Mouse (Mus musculus): ENCODE measurements around the gene Rusc2. TPM values are rescaled to one million over a fixed set of nuclear protein-coding genes. Genes with fewer than 3 reads are reported as not detected.

The Rusc2 gene
- polyA plus RNA-seq, 1 experiment: 50.6 TPM

GRCm38 (mm10) chr4:43395836-43396235, 14.1 kb downstream of the Rusc2 start:
- H3K27ac ChIP-seq (ENCODE audit: insufficient read depth, low read length): no peak overlapping the region
- no peak overlapping the region for H3K4me3 ChIP-seq (ENCODE audit: insufficient read depth, low read length)
- H3K4me1 ChIP-seq (ENCODE audit: control insufficient read depth, insufficient read depth, low read length): peaks cover 26% of the 10 kb centered on the region
- TF ChIP-seq CTCF (IDR thresholded peaks at IDR 0.05; ENCODE audit: extremely low read depth, insufficient read depth, low read length) (no peak), POLR2A (IDR thresholded peaks at IDR 0.05; ENCODE audit: extremely low read depth, insufficient read depth, low read length) (no peak)

DNA sequence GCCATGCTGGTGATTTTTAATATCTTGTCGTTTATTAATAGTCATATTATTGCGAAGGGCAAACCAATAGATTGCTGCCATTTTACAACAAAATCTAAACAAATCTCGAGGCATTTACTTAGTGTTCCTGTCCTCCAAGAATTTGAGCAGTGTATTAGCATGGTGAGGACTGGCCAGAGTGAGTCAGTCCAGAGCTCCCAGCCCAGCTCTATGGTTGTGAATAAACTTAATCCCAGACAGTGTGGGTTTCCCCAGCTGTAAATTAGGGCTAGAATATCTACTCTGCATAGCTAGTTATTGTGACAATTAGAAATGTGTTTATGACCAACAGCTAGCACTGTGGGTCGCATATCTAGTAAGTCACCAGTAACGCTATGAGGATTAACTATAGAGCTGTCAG, 14.6 kb downstream of the Rusc2 start:
- H3K4me3 ChIP-seq (ENCODE audit: insufficient read depth, low read length): no peak overlapping the region
- H3K4me1 ChIP-seq (ENCODE audit: control insufficient read depth, insufficient read depth, low read length): peaks cover 27% of the 10 kb centered on the region
- no peak overlapping the region for H3K27ac ChIP-seq (ENCODE audit: insufficient read depth, low read length)
- TF ChIP-seq POLR2A (IDR thresholded peaks at IDR 0.05; ENCODE audit: extremely low read depth, insufficient read depth, low read length): no peak

- no peak for TF ChIP-seq POLR2A (IDR thresholded peaks at IDR 0.05; ENCODE audit: extremely low read depth, insufficient read depth, low read length)
- no peak for TF ChIP-seq CTCF (IDR thresholded peaks at IDR 0.05; ENCODE audit: extremely low read depth, insufficient read depth, low read length)
- H3K4me1 ChIP-seq (ENCODE audit: control insufficient read depth, insufficient read depth, low read length): peaks cover 29% of the 10 kb centered on the region
- H3K4me3 ChIP-seq (ENCODE audit: insufficient read depth, low read length): no peak overlapping the region
- H3K27ac ChIP-seq (ENCODE audit: insufficient read depth, low read length): peak overlapping the region; percentile 62
Observed at GRCm38 (mm10) chr4:43398014-43398413, 16.2 kb downstream of the Rusc2 start.

DNA sequence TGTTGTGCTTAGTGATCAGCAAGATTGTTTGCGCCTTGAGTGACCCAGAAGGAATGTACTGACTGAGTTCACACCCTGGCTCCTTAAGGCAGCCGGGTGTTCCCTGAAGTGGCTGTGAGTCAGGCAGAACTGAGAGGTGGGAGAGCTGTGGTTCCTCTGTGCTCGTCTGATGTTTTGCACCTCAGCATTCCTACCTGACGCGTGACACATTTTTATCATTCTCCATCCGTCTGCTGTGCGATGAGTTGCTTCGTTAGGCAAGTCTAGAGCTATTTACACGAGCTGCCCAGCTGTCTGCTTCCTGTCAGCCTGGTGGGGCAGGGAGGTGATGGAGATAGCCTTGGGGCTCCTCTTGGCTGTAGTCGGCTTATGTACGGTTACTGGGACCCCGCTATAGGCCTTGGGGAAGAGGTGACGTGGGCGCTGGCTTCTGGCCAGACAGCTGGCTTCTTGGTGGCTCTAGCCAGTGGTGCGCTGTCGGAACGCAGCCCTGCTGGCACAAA, 17.1 kb downstream of the Rusc2 start:
- peak overlapping the region; percentile 62 for H3K27ac ChIP-seq (ENCODE audit: insufficient read depth, low read length)
- peaks cover 26% of the 10 kb centered on the region for H3K4me1 ChIP-seq (ENCODE audit: control insufficient read depth, insufficient read depth, low read length)
- TF ChIP-seq CTCF (IDR thresholded peaks at IDR 0.05; ENCODE audit: extremely low read depth, insufficient read depth, low read length) (no peak), POLR2A (IDR thresholded peaks at IDR 0.05; ENCODE audit: extremely low read depth, insufficient read depth, low read length) (no peak)
- no peak overlapping the region for H3K4me3 ChIP-seq (ENCODE audit: insufficient read depth, low read length)

DNA sequence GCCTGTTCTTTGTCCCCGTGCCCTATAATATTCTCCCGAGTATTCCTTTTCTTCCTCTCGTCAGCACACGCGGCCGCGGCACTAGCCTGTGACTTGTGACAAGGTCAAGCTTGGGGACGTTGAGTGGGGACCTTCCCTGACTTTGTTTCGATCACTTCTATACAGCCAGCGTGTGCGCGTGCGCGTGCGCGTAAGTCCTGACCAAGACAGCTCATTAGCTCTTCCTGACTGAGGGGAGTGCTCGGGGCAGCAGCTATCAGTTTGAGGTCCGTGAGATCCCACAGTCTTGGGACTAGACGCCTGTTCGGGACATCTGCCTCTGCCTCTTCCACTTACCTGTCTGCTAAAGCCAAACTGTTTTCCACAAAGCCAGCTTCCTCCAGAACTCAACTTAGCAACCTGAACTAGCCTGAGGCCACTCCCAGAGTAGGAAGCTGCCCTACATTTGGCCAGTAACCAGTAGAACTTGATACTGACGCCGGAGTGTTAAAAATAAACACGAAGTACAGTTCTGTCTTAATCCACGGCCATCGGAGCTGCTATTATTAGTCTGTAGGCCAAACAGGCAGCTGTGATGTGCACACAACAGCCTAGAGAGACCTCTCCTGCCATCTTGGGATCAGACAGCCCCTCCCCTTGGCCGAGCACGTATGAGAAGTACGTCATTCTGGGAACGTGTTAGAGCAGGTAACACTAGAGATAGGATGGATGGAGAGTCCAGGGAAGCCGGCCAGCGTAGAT, 17.8 kb downstream of the Rusc2 start:
- Histone ChIP-seq H3K4me1 (ENCODE audit: control insufficient read depth, insufficient read depth, low read length) (peaks cover 24% of the 10 kb centered on the region), H3K27ac (ENCODE audit: insufficient read depth, low read length) (peak overlapping the region; percentile 62), H3K4me3 (ENCODE audit: insufficient read depth, low read length) (no peak overlapping the region)
- TF ChIP-seq POLR2A (IDR thresholded peaks at IDR 0.05; ENCODE audit: extremely low read depth, insufficient read depth, low read length) (no peak), CTCF (IDR thresholded peaks at IDR 0.05; ENCODE audit: extremely low read depth, insufficient read depth, low read length) (no peak)

GRCm38 (mm10) chr4:43400976-43401375, 19.2 kb downstream of the Rusc2 start:
- TF ChIP-seq CTCF (IDR thresholded peaks at IDR 0.05; ENCODE audit: extremely low read depth, insufficient read depth, low read length) (no peak), POLR2A (IDR thresholded peaks at IDR 0.05; ENCODE audit: extremely low read depth, insufficient read depth, low read length) (no peak)
- Histone ChIP-seq H3K4me3 (ENCODE audit: insufficient read depth, low read length) (no peak overlapping the region), H3K4me1 (ENCODE audit: control insufficient read depth, insufficient read depth, low read length) (peaks cover 25% of the 10 kb centered on the region), H3K27ac (ENCODE audit: insufficient read depth, low read length) (no peak overlapping the region)

GRCm38 (mm10) chr4:43401486-43401885, 19.7 kb downstream of the Rusc2 start:
- Histone ChIP-seq H3K27ac (ENCODE audit: insufficient read depth, low read length) (no peak overlapping the region), H3K4me1 (ENCODE audit: control insufficient read depth, insufficient read depth, low read length) (peaks cover 25% of the 10 kb centered on the region), H3K4me3 (ENCODE audit: insufficient read depth, low read length) (no peak overlapping the region)
- no peak for TF ChIP-seq CTCF (IDR thresholded peaks at IDR 0.05; ENCODE audit: extremely low read depth, insufficient read depth, low read length)
- no peak for TF ChIP-seq POLR2A (IDR thresholded peaks at IDR 0.05; ENCODE audit: extremely low read depth, insufficient read depth, low read length)

GRCm38 (mm10) chr4:43402212-43402611, 20.4 kb downstream of the Rusc2 start:
- Histone ChIP-seq H3K4me3 (ENCODE audit: insufficient read depth, low read length) (no peak overlapping the region), H3K4me1 (ENCODE audit: control insufficient read depth, insufficient read depth, low read length) (peaks cover 25% of the 10 kb centered on the region), H3K27ac (ENCODE audit: insufficient read depth, low read length) (no peak overlapping the region)
- TF ChIP-seq CTCF (IDR thresholded peaks at IDR 0.05; ENCODE audit: extremely low read depth, insufficient read depth, low read length) (no peak), POLR2A (IDR thresholded peaks at IDR 0.05; ENCODE audit: extremely low read depth, insufficient read depth, low read length) (no peak)

DNA sequence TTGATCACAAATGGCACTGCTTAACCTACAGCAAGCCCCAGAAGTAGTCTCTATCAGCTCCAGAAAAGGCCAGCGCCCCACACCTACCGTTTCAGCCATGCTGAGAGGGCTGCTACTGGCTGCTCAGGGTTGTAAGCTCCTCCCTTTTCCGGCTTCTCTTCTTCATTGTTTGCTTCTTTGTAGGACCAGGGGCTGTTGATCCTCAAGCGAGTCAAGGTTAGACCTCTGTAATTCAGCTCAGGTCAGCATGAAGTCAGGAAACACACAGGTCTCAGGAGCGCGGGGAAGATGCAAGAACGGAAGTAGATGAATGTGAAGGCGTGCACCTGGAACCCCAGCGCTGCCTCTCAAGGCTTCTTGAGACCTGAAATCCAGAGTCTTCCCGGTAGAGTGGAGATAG, 22.9 kb downstream of the Rusc2 start:
- H3K4me1 ChIP-seq (ENCODE audit: control insufficient read depth, insufficient read depth, low read length): peaks cover 12% of the 10 kb centered on the region
- TF ChIP-seq CTCF (IDR thresholded peaks at IDR 0.05; ENCODE audit: extremely low read depth, insufficient read depth, low read length) (no peak), POLR2A (IDR thresholded peaks at IDR 0.05; ENCODE audit: extremely low read depth, insufficient read depth, low read length) (no peak)
- H3K27ac ChIP-seq (ENCODE audit: insufficient read depth, low read length): peak overlapping the region; percentile 30; the same call in 1 of the 2 replicates
- no peak overlapping the region for H3K4me3 ChIP-seq (ENCODE audit: insufficient read depth, low read length)
